Mouse (Mus musculus) embryo, embryonic 11.5 days (tissue): ENCODE results near the gene Eif4ebp2.

Source experiments
- DNase-seq: peaks from one replicate; pipeline ENCODE4 v3.0.0-alpha.2; 2012; ENCODE audit warnings: low read depth, low spot score

Gene Eif4ebp2

GRCm38 (mm10) chr10:61418131-61418900, 34.1 kb downstream of the Eif4ebp2 start:
- DNase-seq, result no peak

GRCm38 (mm10) chr10:61417672-61418071, 34.8 kb downstream of the Eif4ebp2 start, which contains the start of gene Nodal:
TSS of gene Nodal (plus strand) at chr10:61417972.
- DNase-seq, result no peak

GRCm38 (mm10) chr10:61417046-61417445, 35.4 kb downstream of the Eif4ebp2 start:
- no peak for DNase-seq

- DNase-seq, result no peak
These were observed 35.9 kb downstream of the Eif4ebp2 start for GRCm38 (mm10) chr10:61416561-61416960.

GRCm38 (mm10) chr10:61415890-61416289, 36.6 kb downstream of the Eif4ebp2 start:
- DNase-seq, result no peak

GRCm38 (mm10) chr10:61415240-61415639, 37.2 kb downstream of the Eif4ebp2 start:
- DNase-seq, result no peak

GRCm38 (mm10) chr10:61412910-61413625, 39.4 kb downstream of the Eif4ebp2 start:
- no peak for DNase-seq

GRCm38 (mm10) chr10:61410193-61410592, 42.3 kb downstream of the Eif4ebp2 start:
- DNase-seq, result no peak

- no peak for DNase-seq
These were observed 42.7 kb downstream of the Eif4ebp2 start for GRCm38 (mm10) chr10:61409776-61410175.

GRCm38 (mm10) chr10:61405958-61406357, 46.5 kb downstream of the Eif4ebp2 start:
- DNase-seq, result no peak

- no peak for DNase-seq
These were observed 49.5 kb downstream of the Eif4ebp2 start for GRCm38 (mm10) chr10:61402911-61403310.

- DNase-seq, result no peak
These were observed 50.0 kb downstream of the Eif4ebp2 start for GRCm38 (mm10) chr10:61402480-61402879.

GRCm38 (mm10) chr10:61400407-61400806, 52.1 kb downstream of the Eif4ebp2 start:
- no peak for DNase-seq

- DNase-seq, result peak; percentile 76
These were observed 53.2 kb downstream of the Eif4ebp2 start for GRCm38 (mm10) chr10:61399156-61399734.

- DNase-seq, result no peak
These were observed 54.3 kb downstream of the Eif4ebp2 start for GRCm38 (mm10) chr10:61398125-61398524.

- no peak for DNase-seq
These were observed 57.9 kb downstream of the Eif4ebp2 start for GRCm38 (mm10) chr10:61394476-61395136.

GRCm38 (mm10) chr10:61392584-61392983, 59.9 kb downstream of the Eif4ebp2 start:
- DNase-seq, result no peak

GRCm38 (mm10) chr10:61390148-61390547, 62.3 kb downstream of the Eif4ebp2 start:
- DNase-seq, result no peak

- DNase-seq, result no peak
These were observed 63.4 kb downstream of the Eif4ebp2 start for GRCm38 (mm10) chr10:61389020-61389419.

GRCm38 (mm10) chr10:61386284-61386683, 66.2 kb downstream of the Eif4ebp2 start:
- no peak for DNase-seq

GRCm38 (mm10) chr10:61385174-61385573, 67.3 kb downstream of the Eif4ebp2 start:
- no peak for DNase-seq

- DNase-seq, result no peak
These were observed 68.8 kb downstream of the Eif4ebp2 start for GRCm38 (mm10) chr10:61383715-61384047.
